Mouse (Mus musculus) bone marrow, adult 2 months (tissue): Measurements from ENCODE around the gene Surf1. TPM values are rescaled to one million over a fixed set of nuclear protein-coding genes. Genes with fewer than 3 reads are reported as not detected.

ENCODE experiments used
- H3K27ac ChIP-seq: fragments of 200-500 bp; 2 replicates; pipeline ENCODE4 v1.5.1; 2012; ENCODE audit warnings: low read depth, mild to moderate bottlenecking, control low read depth, inconsistent platforms, low read length; ENCODE audit not compliant: control insufficient read depth, poor library complexity, insufficient read depth
- H3K4me1 ChIP-seq: fragments of 200-500 bp; 2 replicates; pipeline ENCODE4 v1.6.1; 2011; ENCODE audit warnings: low read length; ENCODE audit not compliant: control insufficient read depth, insufficient read depth
- H3K4me3 ChIP-seq: fragments of 200-500 bp; replicated peaks from 2 replicates; pipeline ENCODE3; 2011; ENCODE audit warnings: mild to moderate bottlenecking, low read depth, low read length, control low read depth; ENCODE audit not compliant: control insufficient read depth
- CTCF ChIP-seq: fragments of 200-500 bp; IDR thresholded peaks from 2 replicates; pipeline ENCODE4 v1.5.1; 2011; ENCODE audit warnings: low read length, control low read depth; ENCODE audit not compliant: control insufficient read depth, insufficient read depth
- POLR2A ChIP-seq: fragments of 200-500 bp; IDR thresholded peaks from 2 replicates; pipeline ENCODE4 v1.6.1; 2011; ENCODE audit warnings: low read depth, mild to moderate bottlenecking, control low read depth, low read length, borderline replicate concordance; ENCODE audit not compliant: control insufficient read depth
- WGBS: fragments of 180-500 bp; shearing (Covaris S2); methylation state at CpG from one replicate; pipeline ENCODE4 v1.1.7; 2018; 5-methylcytosine and 5-hydroxymethylcytosine counted together
- polyA plus RNA-seq: library from polyadenylated mRNA; stranded (reverse); fragments of >200 nt; gene quantifications from 2 replicates; pipeline ENCODE4 v1.2.4, GENCODE M21; 2011; ENCODE audit warnings: low replicate concordance; ENCODE audit not compliant: missing spikeins, insufficient read depth, insufficient read length

The Surf1 gene
- polyA plus RNA-seq, 1 experiment: 58.4 TPM

GRCm38 (mm10) chr2:26932473-26933303, 16.4 kb upstream of the Surf1 start:
- WGBS: under 1% methylated on average over 45 of the region's 49 CpGs
- H3K4me1 ChIP-seq: peaks cover 9% of the 10 kb centered on the region
- peak overlapping the region; percentile 96 for H3K4me3 ChIP-seq
- H3K27ac ChIP-seq: peak overlapping the region; percentile 96
- TF ChIP-seq CTCF (no peak), POLR2A (peak; percentile 19; the same call in 1 of the 2 replicates)

- WGBS: 6% methylated on average over 1 of the region's 1 CpGs
- Histone ChIP-seq H3K4me1 (peaks cover 6% of the 10 kb centered on the region), H3K4me3 (no peak overlapping the region), H3K27ac (no peak overlapping the region)
- TF ChIP-seq CTCF (peak; percentile 60), POLR2A (no peak)
Observed at GRCm38 (mm10) chr2:26930390-26930789, 14.1 kb upstream of the Surf1 start.

- TF ChIP-seq CTCF (no peak), POLR2A (no peak)
- no peak overlapping the region for H3K27ac ChIP-seq
- no peaks in the 10 kb centered on the region; the same call in 1 of the 2 replicates for H3K4me1 ChIP-seq
- 87% methylated on average over 6 of the region's 6 CpGs for WGBS
- no peak overlapping the region for H3K4me3 ChIP-seq
Observed at GRCm38 (mm10) chr2:26927745-26928476, 11.6 kb upstream of the Surf1 start.

- H3K27ac ChIP-seq: no peak overlapping the region
- H3K4me1 ChIP-seq: peaks cover 3% of the 10 kb centered on the region; the same call in 1 of the 2 replicates
- 73% methylated on average over 9 of the region's 9 CpGs for WGBS
- TF ChIP-seq POLR2A (no peak), CTCF (no peak)
- no peak overlapping the region for H3K4me3 ChIP-seq
Observed at GRCm38 (mm10) chr2:26921784-26922183, 5.5 kb upstream of the Surf1 start.

GRCm38 (mm10) chr2:26920190-26920855, 4.0 kb upstream of the Surf1 start:
- 85% methylated on average over 6 of the region's 6 CpGs for WGBS
- Histone ChIP-seq H3K27ac (no peak overlapping the region), H3K4me3 (no peak overlapping the region), H3K4me1 (peaks cover 3% of the 10 kb centered on the region; the same call in 1 of the 2 replicates)
- TF ChIP-seq CTCF (no peak), POLR2A (no peak)

GRCm38 (mm10) chr2:26919684-26920083, 3.4 kb upstream of the Surf1 start:
- Histone ChIP-seq H3K4me3 (no peak overlapping the region), H3K4me1 (peaks cover 3% of the 10 kb centered on the region; the same call in 1 of the 2 replicates), H3K27ac (no peak overlapping the region)
- TF ChIP-seq POLR2A: no peak
- TF ChIP-seq CTCF: no peak
- WGBS: 82% methylated on average over 3 of the region's 3 CpGs

GRCm38 (mm10) chr2:26916738-26917137, 408 bp upstream of the Surf1 start:
- H3K27ac ChIP-seq: peak overlapping the region; percentile 38
- H3K4me1 ChIP-seq: peaks cover 5% of the 10 kb centered on the region; the same call in 1 of the 2 replicates
- H3K4me3 ChIP-seq: peak overlapping the region; percentile 86
- TF ChIP-seq CTCF (no peak), POLR2A (no peak)
- WGBS: under 1% methylated on average over 13 of the region's 13 CpGs

- H3K27ac ChIP-seq: no peak overlapping the region
- TF ChIP-seq CTCF (no peak), POLR2A (no peak)
- H3K4me1 ChIP-seq: peaks cover 6% of the 10 kb centered on the region; the same call in 1 of the 2 replicates
- no peak overlapping the region for H3K4me3 ChIP-seq
- WGBS: 80% methylated on average over 8 of the region's 8 CpGs
Observed at GRCm38 (mm10) chr2:26914148-26914941, 2.0 kb downstream of the Surf1 start.
